Mouse (Mus musculus) C2C12 (cell line): ENCODE results near the gene H2-D1.

Experiments
- CEBPB ChIP-seq: IDR thresholded peaks from one replicate; pipeline ENCODE4 v1.6.1; 2011; ENCODE audit warnings: low read depth, mild to moderate bottlenecking, control low read depth, moderate library complexity
- CTCF ChIP-seq: IDR thresholded peaks from one replicate; pipeline ENCODE4 v1.5.1; 2011; ENCODE audit not compliant: control insufficient read depth, insufficient read depth, insufficient read length
- FOSL1 ChIP-seq: IDR thresholded peaks from one replicate; pipeline ENCODE4 v1.8.0; 2011; ENCODE audit warnings: mild to moderate bottlenecking, low read length; ENCODE audit not compliant: poor library complexity, insufficient read depth, severe bottlenecking
- MAX ChIP-seq: IDR thresholded peaks from one replicate; pipeline ENCODE4 v1.6.1; 2011; ENCODE audit warnings: mild to moderate bottlenecking, control low read depth
- MYOD1 ChIP-seq: IDR thresholded peaks from one replicate; pipeline ENCODE4 v1.6.1; 2011; ENCODE audit warnings: low read depth; ENCODE audit not compliant: control insufficient read depth, insufficient read length
- MYOG ChIP-seq: IDR thresholded peaks from one replicate; pipeline ENCODE4 v1.6.1; 2011; ENCODE audit not compliant: control insufficient read depth, insufficient read length; ENCODE audit errors: extremely low read depth
- USF1 ChIP-seq: IDR thresholded peaks from one replicate; pipeline ENCODE4 v1.6.1; 2011; ENCODE audit warnings: low read depth, mild to moderate bottlenecking, control low read depth, moderate library complexity

DNA sequence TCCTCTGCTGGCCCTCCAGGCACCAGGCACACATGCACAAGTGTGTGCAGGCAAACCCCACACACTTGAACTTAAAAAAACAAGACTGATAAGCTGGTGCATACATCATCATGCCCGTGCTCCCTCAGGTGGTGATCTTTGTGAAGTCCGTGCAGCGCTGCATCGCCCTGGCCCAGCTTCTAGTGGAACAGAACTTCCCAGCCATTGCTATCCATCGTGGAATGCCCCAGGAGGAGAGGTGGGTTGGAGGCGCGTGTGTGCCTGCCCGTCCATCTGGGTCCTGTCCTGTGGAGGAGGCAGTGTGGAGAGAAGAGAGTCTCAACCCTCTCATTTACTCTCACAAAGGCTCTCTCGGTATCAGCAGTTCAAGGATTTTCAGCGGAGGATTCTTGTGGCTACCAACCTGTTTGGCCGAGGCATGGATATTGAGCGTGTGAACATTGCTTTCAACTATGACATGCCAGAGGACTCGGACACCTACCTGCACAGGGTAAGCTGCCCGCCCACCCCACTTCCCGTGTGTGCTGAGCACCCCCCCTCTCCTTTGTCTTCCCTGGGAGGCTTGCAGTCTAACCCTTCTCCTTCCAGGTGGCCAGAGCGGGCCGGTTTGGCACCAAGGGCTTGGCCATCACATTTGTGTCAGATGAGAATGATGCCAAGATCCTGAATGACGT is 9.8 kb upstream of the H2-D1 start:
- TF ChIP-seq MYOG, result no peak
- TF ChIP-seq CTCF, result no peak
- TF ChIP-seq MYOD1, result no peak
- no peak for TF ChIP-seq FOSL1
- no peak for TF ChIP-seq MAX
- TF ChIP-seq USF1, result no peak
- no peak for TF ChIP-seq CEBPB
